Mouse (Mus musculus) embryo, embryonic 11.5 days (tissue): ENCODE results near the gene Washc3.

Source experiments
- DNase-seq: peaks from one replicate; pipeline ENCODE4 v3.0.0-alpha.2; 2012; ENCODE audit warnings: low read depth, low spot score

Washc3 gene

GRCm38 (mm10) chr10:88255556-88255955 is 54.7 kb downstream of the Washc3 start:
- DNase-seq, result no peak

DNA sequence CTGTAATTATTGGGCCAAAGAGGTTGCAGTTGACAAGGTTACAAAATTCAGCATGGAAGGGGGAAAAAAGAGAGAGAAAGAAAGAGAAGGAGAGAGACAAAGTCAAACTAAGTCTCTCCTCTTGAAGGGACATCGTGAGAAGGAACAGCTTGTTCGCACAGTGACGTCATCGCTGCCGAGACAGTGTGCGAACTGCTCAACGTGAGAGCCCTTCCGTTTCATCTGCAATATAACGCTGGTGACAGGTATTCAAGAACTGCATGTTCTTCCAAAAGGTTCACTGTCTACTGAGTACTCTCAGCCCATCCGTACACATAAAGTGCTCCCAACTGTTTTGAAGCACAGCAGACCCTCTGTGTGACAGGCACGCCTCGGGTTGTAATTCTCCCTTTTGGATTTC is 59.4 kb downstream of the Washc3 start:
- DNase-seq, result no peak

- no peak for DNase-seq
Measured at GRCm38 (mm10) chr10:88261186-88261585, 60.3 kb downstream of the Washc3 start.

GRCm38 (mm10) chr10:88263383-88263782 is 62.5 kb downstream of the Washc3 start:
- DNase-seq, result no peak

- DNase-seq, result no peak
Measured at GRCm38 (mm10) chr10:88274045-88274444, 73.2 kb downstream of the Washc3 start.

- DNase-seq, result no peak
Measured at GRCm38 (mm10) chr10:88281699-88282098, 80.8 kb downstream of the Washc3 start.

- no peak for DNase-seq
Measured at GRCm38 (mm10) chr10:88284343-88284990, 83.6 kb downstream of the Washc3 start.

DNA sequence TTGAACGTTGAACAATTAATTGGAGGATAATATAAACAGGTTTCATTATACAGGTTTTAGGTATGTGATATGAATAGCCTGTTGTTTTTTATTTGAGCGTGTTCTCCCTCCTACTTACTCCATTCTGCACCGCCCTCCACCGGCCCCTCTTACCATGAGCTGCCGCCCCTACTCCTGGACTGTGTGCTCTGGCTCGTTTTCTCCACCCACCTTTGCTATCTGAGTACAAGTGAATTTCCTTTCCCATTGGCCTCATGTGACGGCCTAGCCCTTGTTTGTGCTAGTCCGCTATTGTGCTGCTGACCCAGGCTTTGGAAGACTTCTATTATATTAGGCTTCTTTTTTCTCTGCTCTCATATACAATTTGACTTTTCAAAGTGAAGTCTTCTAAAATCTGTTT is 86.4 kb downstream of the Washc3 start:
- no peak for DNase-seq

DNA sequence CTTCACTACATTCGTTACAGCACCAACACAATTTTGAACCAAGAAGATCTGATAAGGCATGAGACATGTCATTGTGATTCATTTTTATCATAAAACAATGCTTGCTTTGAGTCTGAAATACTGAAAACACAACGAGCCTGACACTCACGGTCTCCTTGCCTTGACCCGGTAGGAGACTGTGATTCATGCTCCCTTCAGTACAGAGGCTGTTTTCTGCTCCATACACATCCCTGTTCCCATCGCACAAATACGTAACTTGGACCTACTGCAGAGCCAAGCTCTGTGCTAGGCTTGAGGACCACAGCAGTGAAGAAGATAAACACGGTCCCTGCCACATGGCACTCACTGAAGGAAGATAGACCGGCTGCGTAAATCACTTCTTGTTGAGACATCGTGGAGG is 87.2 kb downstream of the Washc3 start:
- DNase-seq, result no peak

DNA sequence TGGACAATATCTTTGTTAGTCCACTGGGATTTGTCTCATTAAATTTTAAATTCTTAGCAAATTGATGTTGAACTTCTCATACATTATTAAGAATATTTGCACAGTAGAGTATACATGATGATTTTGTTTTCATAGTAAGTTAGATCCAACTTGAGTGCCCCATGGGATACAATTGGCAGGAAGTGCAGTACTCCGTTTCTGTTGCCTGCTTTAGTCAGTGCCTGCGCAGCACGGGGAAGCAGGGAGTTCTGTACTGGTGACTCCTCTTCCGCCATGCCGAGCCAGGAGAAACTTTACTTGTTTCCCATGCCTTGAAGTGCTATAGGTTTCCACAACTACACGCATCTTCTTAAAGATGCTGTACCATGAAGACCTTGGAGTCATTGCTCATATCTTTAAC is 94.2 kb downstream of the Washc3 start:
- no peak for DNase-seq
